Mouse (Mus musculus) macrophage (primary cell): ENCODE data around the gene Pgpep1. TPM values are rescaled to one million over a fixed set of nuclear protein-coding genes. Genes with fewer than 3 reads are reported as not detected.

Source experiments
- H3K27ac ChIP-seq: fragments of 350-480 bp; formaldehyde crosslinking; 2 replicates; pipeline ENCODE4 v1.9.0; 2021
- H3K36me3 ChIP-seq: fragments of 350-480 bp; formaldehyde crosslinking; 2 replicates; pipeline ENCODE4 v1.9.0; 2021; ENCODE audit errors: inconsistent target
- H3K4me3 ChIP-seq: fragments of 350-480 bp; formaldehyde crosslinking; 2 replicates; pipeline ENCODE4 v1.9.0; 2021; ENCODE audit errors: inconsistent target
- H3K79me2 ChIP-seq: fragments of 350-480 bp; formaldehyde crosslinking; 2 replicates; pipeline ENCODE4 v1.9.0; 2021; ENCODE audit errors: inconsistent target
- WGBS: methylation state at CpG from one replicate; pipeline ENCODE4 v1.1.7; 2026; ENCODE audit warnings: inconsistent platforms; ENCODE audit not compliant: missing documents; 5-methylcytosine and 5-hydroxymethylcytosine counted together
- polyA plus RNA-seq: library from polyadenylated mRNA; stranded (reverse); fragments of 250-400 nt; gene quantifications from 3 replicates; pipeline ENCODE4 v1.2.4, GENCODE M21; 2018; ENCODE audit warnings: inconsistent platforms

Gene Pgpep1
- polyA plus RNA-seq, 1 experiment from 2014 or later = 57.8 TPM

- peaks cover under 1% of the 10 kb centered on the region; the same call in 1 of the 2 replicates for H3K36me3 ChIP-seq
- no peak overlapping the region for H3K4me3 ChIP-seq
- H3K79me2 ChIP-seq = peaks cover 20% of the 10 kb centered on the region
- no peak overlapping the region for H3K27ac ChIP-seq
- WGBS = 81% methylated on average over 5 of the region's 5 CpGs
Observed at GRCm38 (mm10) chr8:70627041-70627440, 33.1 kb downstream of the Pgpep1 start.

- H3K79me2 ChIP-seq = peaks cover 28% of the 10 kb centered on the region
- H3K27ac ChIP-seq = no peak overlapping the region
- WGBS = 31% methylated on average over 5 of the region's 5 CpGs
- no peak overlapping the region for H3K4me3 ChIP-seq
- H3K36me3 ChIP-seq = peaks cover 10% of the 10 kb centered on the region; the same call in 1 of the 2 replicates
Observed at GRCm38 (mm10) chr8:70625104-70625503, 35.1 kb downstream of the Pgpep1 start.

GRCm38 (mm10) chr8:70622220-70622619, 38.0 kb downstream of the Pgpep1 start:
- Histone ChIP-seq H3K79me2 (peaks cover 53% of the 10 kb centered on the region), H3K36me3 (peaks cover 10% of the 10 kb centered on the region; the same call in 1 of the 2 replicates), H3K27ac (no peak overlapping the region), H3K4me3 (no peak overlapping the region)
- 87% methylated on average over 3 of the region's 3 CpGs for WGBS

DNA sequence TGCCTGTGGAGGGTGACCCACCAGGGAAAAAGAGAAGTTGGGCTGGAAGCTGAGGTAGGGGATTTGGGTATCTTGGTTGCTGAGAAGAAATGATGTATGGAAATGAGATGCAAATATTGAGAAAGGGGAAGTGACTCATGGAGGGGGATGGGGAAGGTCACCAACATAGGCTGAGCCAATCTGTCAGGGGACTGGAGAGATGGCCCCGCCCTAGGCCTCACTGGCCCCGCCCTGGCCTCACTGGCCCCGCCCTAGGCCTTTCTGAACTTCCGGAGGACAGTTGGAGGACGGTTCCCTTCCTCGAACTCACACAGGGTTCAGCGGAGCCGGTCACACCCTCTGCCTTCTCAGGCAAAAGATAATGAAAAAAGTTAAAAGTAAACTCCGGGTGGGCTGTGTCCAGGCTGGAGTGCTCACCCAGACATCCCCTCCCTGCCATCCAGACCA, 41.3 kb downstream of the Pgpep1 start:
- 3% methylated on average over 9 of the region's 9 CpGs for WGBS
- Histone ChIP-seq H3K79me2 (peaks cover 61% of the 10 kb centered on the region), H3K4me3 (peak overlapping the region; percentile 91), H3K36me3 (peaks cover 10% of the 10 kb centered on the region; the same call in 1 of the 2 replicates), H3K27ac (peak overlapping the region; percentile 99)

DNA sequence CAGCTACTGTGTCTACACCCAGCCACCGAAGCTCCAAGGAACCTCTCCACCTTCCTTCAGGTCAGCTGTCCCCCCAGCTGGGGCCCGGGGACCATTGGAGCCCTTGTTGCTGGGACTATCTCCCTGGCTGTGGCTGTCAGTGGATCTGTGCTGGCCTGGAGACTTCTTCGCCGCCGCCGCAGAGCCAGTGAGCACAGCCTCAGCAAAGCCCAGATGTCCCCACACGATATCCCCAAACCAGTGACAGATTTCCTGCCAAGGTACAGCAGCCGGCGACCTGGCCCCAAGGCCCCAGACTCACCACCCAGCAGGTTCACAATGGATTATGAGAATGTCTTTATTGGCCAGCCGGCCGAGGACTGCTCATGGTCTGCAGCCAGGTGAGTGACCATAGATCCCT, 42.2 kb downstream of the Pgpep1 start:
- peaks cover 70% of the 10 kb centered on the region for H3K79me2 ChIP-seq
- H3K27ac ChIP-seq = peak overlapping the region; percentile 99
- H3K4me3 ChIP-seq = peak overlapping the region; percentile 91
- peaks cover 10% of the 10 kb centered on the region; the same call in 1 of the 2 replicates for H3K36me3 ChIP-seq
- WGBS = 28% methylated on average over 10 of the region's 11 CpGs

- Histone ChIP-seq H3K36me3 (peaks cover 6% of the 10 kb centered on the region; the same call in 1 of the 2 replicates), H3K4me3 (peak overlapping the region; percentile 91), H3K79me2 (peaks cover 61% of the 10 kb centered on the region), H3K27ac (peak overlapping the region; percentile 99)
- 6% methylated on average over 11 of the region's 11 CpGs for WGBS
Observed at GRCm38 (mm10) chr8:70616645-70617044, 43.5 kb downstream of the Pgpep1 start.

GRCm38 (mm10) chr8:70615894-70616293, 44.3 kb downstream of the Pgpep1 start, which contains the start of gene Lrrc25:
Gene Lrrc25 (plus strand): TSS chr8:70616155.
- 0% methylated on average over 3 of the region's 3 CpGs for WGBS

DNA sequence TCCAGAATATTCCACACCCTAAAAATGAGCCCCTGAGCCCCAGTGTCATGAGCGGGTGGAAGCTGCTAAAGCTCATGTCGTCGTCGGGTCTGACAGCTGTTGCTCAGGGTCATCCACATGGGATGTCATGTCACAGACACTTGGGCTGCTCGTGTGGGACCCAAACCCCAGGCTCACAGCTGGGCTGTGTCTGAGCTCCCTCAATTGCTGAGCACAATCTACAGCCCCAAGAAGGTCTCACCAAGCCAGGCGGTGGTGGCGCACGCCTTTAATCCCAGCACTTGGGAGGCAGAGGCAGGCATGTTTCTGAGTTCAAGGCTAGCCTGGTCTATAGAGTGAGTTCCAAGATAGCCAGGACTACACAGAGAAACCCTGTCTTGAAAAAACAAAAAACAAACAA, 44.9 kb downstream of the Pgpep1 start:
- Histone ChIP-seq H3K4me3 (peak overlapping the region; percentile 91; the same call in 1 of the 2 replicates), H3K79me2 (peaks cover 47% of the 10 kb centered on the region), H3K36me3 (no peaks in the 10 kb centered on the region; the same call in 1 of the 2 replicates), H3K27ac (peak overlapping the region; percentile 99)
- WGBS = 90% methylated on average over 8 of the region's 8 CpGs

More at GRCm38 (mm10) chr8:70615894-70616293, 44.3 kb downstream of the Pgpep1 start, which contains the start of gene Lrrc25:
- Histone ChIP-seq H3K27ac (peak within 1 kb of the TSS; percentile 99), H3K4me3 (peak within 1 kb of the TSS; percentile 91), H3K79me2 (peaks cover 54% of the 10 kb centered on the region), H3K36me3 (no peaks in the 10 kb centered on the region; the same call in 1 of the 2 replicates)

DNA sequence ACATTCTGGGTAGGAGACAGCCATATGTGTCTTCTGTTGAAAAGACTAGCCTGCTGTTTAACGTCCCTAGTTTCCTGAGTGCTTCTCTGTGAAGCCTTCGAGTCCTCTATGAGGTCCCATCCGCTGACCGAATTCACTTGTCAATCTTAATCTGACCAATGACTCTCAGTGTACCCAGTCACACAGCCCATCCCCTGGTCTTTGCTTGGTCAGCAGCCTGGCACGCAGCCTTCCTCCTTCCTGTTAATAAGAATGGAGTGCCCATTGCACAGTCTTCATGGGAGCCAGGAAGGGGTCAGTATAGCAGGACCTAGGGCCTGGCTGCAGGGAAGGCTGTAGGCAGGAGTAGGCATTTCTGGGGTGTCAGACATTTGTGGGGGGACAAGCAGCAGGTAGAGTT, 45.7 kb downstream of the Pgpep1 start:
- peak overlapping the region; percentile 99 for H3K27ac ChIP-seq
- H3K4me3 ChIP-seq = peak overlapping the region; percentile 4; the same call in 1 of the 2 replicates
- no peaks in the 10 kb centered on the region; the same call in 1 of the 2 replicates for H3K36me3 ChIP-seq
- 17% methylated on average over 5 of the region's 5 CpGs for WGBS
- H3K79me2 ChIP-seq = peaks cover 39% of the 10 kb centered on the region

GRCm38 (mm10) chr8:70613763-70614162, 46.4 kb downstream of the Pgpep1 start:
- H3K36me3 ChIP-seq = no peaks in the 10 kb centered on the region
- peaks cover 34% of the 10 kb centered on the region for H3K79me2 ChIP-seq
- H3K4me3 ChIP-seq = no peak overlapping the region
- H3K27ac ChIP-seq = peak overlapping the region; percentile 99
- WGBS = 14% methylated on average over 1 of the region's 1 CpGs

- H3K79me2 ChIP-seq = peaks cover 30% of the 10 kb centered on the region
- H3K27ac ChIP-seq = peak overlapping the region; percentile 100
- WGBS = 3% methylated on average over 6 of the region's 6 CpGs
- H3K36me3 ChIP-seq = no peaks in the 10 kb centered on the region
- H3K4me3 ChIP-seq = peak overlapping the region; percentile 53
Observed at GRCm38 (mm10) chr8:70611849-70612248, 48.3 kb downstream of the Pgpep1 start.

DNA sequence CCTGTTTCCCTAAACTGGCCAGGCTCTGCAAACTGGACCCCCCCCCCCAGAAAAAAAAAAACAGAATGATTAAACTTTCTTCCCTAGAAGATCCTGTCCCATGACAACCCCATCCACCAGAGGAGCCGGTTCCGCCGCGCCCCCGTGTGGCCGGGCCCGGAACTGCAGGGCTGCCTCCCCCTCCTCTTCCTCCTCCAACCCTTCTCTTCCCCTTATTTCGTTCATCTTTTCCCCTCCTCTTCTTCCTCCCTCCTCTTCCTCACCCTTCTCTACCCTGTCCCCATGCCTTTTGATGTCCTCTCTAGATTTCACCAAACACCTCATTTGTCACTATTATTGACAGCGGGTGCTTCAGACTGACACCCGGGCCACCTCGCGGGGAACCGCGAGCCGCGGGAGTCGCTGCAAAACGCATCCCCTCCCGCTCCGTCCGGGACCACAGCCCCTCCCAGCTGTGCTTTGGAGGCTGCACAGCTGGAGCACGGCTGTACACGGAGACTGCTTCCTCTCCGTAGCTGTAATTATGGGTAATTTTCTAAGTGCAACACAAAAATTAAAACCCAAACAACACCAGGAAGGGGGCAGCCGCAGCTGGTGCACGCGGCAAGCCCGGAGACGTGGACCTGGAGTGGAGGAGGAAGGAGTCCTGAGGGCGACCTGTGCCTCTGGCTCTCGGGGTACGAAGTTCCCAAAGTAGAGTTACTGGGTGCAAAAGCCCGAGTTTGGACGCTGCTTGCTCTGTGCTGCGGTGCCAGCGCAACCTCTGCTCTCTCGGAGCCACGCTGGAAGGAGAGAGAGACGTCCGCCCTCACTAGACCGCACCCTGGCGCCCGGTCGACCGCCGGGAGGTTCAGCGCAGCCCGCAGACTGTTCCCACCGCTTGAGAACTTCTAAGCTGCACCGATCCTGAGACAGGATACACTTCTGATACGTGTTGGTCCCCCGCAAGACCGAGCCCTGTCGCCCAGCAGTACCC, 49.1 kb downstream of the Pgpep1 start:
- Histone ChIP-seq H3K79me2 (peaks cover 34% of the 10 kb centered on the region), H3K4me3 (peak overlapping the region; percentile 53), H3K27ac (peak overlapping the region; percentile 100), H3K36me3 (no peaks in the 10 kb centered on the region)
- 1% methylated on average over 39 of the region's 54 CpGs for WGBS

DNA sequence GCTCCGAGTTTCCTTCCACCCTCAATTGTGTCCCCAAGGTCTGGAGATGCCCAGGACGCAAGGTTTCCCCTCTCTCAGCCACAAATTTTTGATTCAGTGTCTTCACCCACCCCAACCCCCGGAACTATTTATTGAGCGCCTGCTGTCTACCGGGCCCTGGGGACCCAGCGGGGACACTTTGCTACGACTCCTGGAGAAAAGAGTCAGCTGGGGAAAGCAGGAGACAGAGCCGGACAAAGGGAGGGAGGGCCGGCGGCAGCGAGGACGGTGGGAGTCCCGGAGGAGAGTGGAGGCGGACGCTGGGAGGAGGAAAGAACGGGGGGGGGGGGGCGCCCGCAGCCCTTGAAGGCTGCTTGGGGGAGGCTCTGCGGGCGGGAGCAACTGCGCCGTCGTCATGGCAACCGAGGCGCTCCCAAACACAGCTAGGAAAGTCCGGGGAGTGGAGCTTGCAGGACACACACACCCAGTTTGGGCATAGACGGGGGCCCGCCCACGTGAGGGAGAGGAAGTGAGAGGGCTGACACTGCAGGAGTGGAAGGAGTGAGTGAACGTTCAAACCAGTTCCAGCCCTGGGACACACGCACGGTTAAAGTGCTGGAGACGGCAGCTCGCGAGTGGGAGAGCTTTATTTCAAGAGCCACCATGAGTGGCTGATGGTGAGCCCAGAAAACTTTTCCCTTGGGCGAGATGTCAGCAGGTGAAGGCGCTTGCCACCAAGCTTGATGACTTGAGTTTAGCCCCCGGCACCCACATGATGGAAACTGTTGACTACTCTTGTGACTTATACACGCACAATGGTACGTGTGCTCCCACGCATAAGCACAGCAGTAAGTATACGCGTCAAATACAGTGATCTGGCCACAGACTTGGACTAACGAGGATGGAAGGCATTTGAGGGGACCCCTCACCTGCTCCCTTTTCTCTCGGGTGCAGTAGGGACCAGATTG, 50.1 kb downstream of the Pgpep1 start:
- WGBS = under 1% methylated on average over 39 of the region's 45 CpGs
- no peaks in the 10 kb centered on the region for H3K36me3 ChIP-seq

GRCm38 (mm10) chr8:70609368-70609848, 50.8 kb downstream of the Pgpep1 start:
- H3K36me3 ChIP-seq = no peaks in the 10 kb centered on the region
- peak overlapping the region; percentile 100 for H3K27ac ChIP-seq
- 0% methylated on average over 17 of the region's 39 CpGs for WGBS
- H3K79me2 ChIP-seq = peaks cover 51% of the 10 kb centered on the region
- peak overlapping the region; percentile 46 for H3K4me3 ChIP-seq

More for the DNA sequence above, 50.1 kb downstream of the Pgpep1 start:
- Histone ChIP-seq H3K4me3 (peak overlapping the region; percentile 53), H3K79me2 (peaks cover 44% of the 10 kb centered on the region), H3K27ac (peak overlapping the region; percentile 100)
